Mouse (Mus musculus): ENCODE results near the gene Baz1a. TPM values are rescaled to one million over a fixed set of nuclear protein-coding genes. Genes with fewer than 3 reads are reported as not detected.
"Not testable (repeated sequence)": the region's sequence is repeated elsewhere in the genome, so short reads cannot be mapped to it uniquely, and the experiment has no call there.

Gene Baz1a
- total RNA-seq, 1 experiment from 2014 or later = 74.0 TPM

DNA sequence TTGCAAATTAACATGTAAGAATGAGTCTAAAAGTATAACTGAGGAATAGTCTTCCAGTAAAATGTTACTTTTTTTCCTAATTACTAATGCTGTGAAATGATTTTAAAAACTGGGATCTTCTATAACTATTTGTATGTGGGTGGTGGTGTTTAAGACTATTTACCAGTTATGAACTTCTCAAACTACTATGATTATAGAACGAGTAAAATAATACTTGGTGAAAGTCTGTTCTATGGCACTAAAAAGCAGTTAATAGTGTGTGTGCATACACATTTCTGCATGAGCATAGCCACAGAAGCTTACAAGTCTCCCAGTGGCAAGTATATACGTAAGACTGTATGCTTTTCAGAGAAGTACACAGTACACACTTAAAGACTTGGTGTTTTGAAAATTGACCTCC is 27.0 kb downstream of the Baz1a start:
- ATAC-seq (replicated peaks in 1 of 2; ENCODE audit: insufficient read depth in 1 of 2, low FRiP score in 2 of 2, low TSS enrichment in 1 of 2, low read depth in 1 of 2, poor library complexity in 2 of 2, severe bottlenecking in 2 of 2) = no peak

DNA sequence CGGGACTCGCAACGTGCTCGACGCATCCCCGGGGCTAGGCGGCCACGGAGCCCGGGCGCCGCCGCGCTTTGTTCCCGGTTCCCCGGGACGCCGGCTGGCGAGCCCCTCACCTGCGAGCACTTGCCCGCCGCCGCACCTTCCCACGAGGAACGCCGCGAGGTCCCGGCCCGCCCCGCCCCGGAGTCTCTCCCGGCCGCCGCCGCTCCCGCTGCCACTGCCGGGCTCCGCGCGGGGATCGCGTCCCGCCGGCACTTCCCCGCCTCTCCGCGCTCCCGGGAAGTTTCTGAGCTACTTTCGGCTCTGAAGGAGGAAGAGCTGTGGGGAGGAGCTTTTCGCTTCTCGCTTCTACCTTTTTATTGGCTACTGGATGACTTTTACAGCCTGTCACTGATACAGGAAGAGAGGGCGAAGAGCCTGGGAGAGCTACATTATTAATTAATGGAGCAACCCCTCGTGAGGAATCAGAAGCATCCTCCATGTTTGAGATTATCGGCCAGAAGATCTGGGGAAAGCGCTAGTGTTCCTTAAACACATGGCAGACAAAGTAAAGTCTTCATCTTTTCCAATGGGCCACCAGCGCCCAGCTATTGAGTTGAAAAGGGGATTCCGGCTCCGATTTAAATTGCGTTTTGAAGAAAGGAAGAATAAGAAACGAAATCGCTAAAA is 28.0 kb downstream of the Baz1a start, which contains the start of gene Gm20403:
Gm20403 (minus strand) TSS at position 478 of the 666 bp plus-strand sequence.
- ATAC-seq (replicated peaks in 1 of 2; ENCODE audit: insufficient read depth in 1 of 2, low FRiP score in 2 of 2, low TSS enrichment in 1 of 2, low read depth in 1 of 2, poor library complexity in 2 of 2, severe bottlenecking in 2 of 2) = peak; percentile 75 to 80

DNA sequence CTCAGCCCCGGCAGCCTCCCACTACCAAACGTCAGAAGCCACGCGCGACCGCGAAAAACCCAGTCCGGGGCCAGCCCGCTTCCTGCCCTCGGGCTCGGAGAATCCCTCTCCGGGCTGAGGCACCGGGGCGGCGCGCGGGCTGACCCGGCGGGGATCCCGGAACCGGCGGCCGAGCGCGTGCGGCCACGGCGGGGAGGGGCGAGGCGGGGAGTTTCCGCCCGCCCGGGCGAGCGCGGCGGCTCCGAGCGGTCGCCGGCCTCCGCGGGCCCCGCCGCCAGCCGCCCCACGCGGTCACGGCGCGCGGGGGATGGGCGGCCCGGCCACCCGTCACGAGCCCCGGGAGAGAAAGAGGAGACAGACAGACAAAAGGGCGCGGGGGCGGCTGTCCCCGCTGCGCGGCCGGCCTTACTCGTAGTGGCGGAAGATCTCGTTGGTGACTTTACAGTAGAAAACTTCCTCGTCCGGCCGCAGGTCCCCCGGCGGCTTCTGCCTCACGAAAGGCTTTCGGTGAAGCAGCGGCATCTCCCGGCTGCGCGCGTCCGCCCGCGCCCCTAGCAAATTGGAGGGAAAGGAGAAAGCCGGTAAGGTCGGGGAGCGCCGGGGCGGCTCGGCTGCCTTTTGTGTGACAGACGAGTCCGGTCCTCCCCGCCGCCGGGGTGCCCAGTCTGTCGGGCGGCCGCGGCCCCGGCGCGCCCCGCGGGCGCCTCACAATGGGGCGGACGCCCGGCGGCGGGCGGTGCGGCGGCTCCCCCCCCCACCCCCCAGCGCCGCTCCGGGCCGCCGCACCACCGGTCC is 28.7 kb downstream of the Baz1a start:
- ATAC-seq (replicated peaks in 1 of 2; ENCODE audit: insufficient read depth in 1 of 2, low FRiP score in 2 of 2, low TSS enrichment in 1 of 2, low read depth in 1 of 2, poor library complexity in 2 of 2, severe bottlenecking in 2 of 2) = peak in 1 of 2 experiments; percentile 37; a peak in 2 of 4 replicates

DNA sequence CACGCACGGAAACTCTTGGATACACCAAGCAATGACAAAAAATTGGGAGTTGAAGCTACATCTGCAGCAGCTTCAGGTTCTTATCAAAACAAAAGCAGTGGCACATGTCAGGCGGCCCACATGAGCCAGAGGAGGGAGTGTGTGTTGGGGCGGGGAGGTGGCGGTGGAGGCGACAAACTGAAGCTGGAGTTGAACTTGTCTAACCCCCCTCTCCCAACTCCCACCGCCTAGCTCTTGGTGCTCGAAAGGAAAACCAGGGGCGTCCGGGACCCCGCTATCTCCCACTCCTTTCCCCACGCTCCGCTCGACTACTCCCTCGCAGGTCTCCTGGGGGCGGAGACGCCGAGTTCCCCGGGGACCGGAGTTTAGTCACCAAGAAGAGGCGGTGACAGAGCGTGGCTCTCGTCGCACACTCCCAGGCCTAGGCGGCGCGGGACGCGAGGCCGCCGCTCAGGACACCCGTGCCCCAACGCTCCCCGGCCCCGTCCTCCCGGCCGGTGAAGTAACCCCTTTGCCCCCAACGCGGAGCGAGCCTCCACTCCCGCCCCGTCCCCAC is 29.4 kb downstream of the Baz1a start:
- peak; percentile 65 for ATAC-seq (replicated peaks in 1 of 2; ENCODE audit: insufficient read depth in 1 of 2, low FRiP score in 2 of 2, low TSS enrichment in 1 of 2, low read depth in 1 of 2, poor library complexity in 2 of 2, severe bottlenecking in 2 of 2)

DNA sequence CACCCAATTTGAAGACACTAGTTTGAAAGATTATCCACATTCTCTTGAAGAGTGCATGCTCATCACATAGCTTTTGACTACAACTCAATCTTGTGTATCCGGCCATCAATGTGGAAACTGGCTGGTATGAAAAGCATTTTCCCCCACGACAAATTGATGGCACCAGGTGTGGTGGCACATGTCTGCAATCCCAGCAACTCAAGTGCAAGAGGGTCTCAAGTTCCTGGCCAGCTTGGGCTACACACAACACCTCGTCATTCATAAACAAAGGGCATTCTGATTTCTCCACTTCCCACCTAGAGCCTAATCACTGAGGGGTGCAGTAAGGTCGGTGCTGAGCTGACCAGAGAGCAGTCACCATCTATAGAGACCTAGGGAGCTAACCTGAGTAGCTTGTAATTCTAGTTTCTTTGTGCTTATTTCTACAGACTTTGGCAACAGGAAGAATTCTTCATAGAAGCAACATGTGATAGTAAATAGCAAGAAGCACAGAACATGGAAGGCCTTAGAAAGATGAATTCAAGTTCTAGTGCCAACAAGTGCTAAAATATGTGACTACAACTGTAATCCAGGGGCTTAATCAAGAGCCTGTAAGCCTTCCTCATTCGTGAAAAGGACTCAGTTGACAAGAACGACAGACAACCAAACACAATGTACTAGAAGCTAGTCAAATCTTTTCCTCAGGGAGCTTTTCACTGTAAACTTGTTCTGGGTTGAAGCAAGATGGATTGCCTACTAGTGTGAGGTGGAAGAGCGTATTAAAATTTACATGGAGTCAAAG is 31.0 kb downstream of the Baz1a start:
- ATAC-seq (replicated peaks in 1 of 2; ENCODE audit: insufficient read depth in 1 of 2, low FRiP score in 2 of 2, low TSS enrichment in 1 of 2, low read depth in 1 of 2, poor library complexity in 2 of 2, severe bottlenecking in 2 of 2) = no peak

DNA sequence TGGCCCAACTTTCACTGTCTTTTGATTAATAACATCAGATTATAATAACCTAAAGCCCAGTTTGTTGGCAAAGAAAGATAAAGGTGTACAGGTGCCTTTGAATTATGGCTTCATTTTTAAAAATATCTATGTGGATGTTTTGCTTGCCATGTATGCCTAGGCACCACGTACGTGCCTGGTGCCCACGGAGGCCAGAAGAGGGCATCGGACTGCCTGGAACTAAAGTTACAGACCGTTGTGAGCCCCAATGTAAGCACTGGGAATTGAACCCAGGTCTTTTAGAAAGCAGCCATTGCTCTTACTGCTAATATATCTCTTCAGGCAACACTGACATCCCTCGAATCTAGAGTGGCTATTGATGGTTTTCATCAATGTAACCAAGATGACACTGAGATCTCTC is 32.2 kb downstream of the Baz1a start:
- no peak for ATAC-seq (replicated peaks in 1 of 2; ENCODE audit: insufficient read depth in 1 of 2, low FRiP score in 2 of 2, low TSS enrichment in 1 of 2, low read depth in 1 of 2, poor library complexity in 2 of 2, severe bottlenecking in 2 of 2)

DNA sequence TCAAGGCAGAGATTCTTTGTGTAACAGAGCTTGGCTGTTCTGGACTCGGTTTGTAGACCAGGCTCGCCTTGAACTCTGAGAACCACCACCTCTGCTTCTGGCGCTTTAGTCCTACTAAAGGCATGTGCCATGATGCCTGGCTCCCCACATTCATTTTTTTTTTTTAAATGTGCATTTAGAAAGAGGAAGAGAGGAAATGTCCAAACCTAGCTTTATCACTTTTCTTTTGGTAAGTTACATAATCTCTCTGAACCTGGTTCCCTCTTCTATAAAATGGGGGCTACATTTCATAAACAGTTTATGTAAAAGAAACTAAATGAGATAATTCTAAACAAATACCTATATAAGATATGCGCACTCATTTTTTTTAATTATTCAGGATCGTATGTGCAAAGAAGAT is 33.2 kb downstream of the Baz1a start:
- no peak for ATAC-seq (replicated peaks in 1 of 2; ENCODE audit: insufficient read depth in 1 of 2, low FRiP score in 2 of 2, low TSS enrichment in 1 of 2, low read depth in 1 of 2, poor library complexity in 2 of 2, severe bottlenecking in 2 of 2)

DNA sequence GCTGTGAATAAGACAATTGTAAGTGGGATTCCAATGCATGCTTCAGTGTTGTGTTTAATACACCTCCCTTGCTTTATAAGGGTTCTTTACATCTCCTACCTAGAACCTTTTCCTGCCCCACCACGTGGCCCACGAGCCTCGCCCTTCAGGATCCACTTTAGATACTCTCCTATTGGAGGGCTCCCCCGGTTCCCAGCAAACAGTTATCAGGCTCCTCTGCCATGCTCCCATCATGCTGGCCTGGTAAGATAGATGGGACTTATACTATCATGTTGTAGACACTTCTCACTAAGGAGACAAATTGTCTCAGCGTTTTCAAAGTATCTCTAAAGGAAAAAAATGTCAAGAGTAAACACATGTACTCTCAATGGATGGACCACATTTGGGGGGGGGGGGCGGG is 33.6 kb downstream of the Baz1a start:
- no peak for ATAC-seq (replicated peaks in 1 of 2; ENCODE audit: insufficient read depth in 1 of 2, low FRiP score in 2 of 2, low TSS enrichment in 1 of 2, low read depth in 1 of 2, poor library complexity in 2 of 2, severe bottlenecking in 2 of 2)

DNA sequence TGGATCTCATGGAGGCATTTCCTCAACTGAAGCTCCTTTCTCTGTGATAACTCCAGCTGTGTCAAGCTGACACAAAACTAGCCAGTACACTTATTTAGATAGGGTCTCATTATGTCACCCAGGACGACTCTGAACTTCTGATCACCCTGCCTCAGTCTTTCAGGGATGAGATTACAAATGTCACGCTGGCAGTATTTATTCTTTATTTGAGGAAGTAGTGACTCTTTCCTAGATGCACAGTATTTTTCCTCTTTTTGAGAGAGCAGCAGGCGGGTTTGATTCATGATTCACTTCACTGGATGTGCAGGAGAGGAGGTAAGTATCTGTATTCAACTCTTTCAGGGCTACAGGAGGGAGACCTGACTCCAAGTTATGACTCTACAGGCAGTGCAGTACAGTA is 45.1 kb downstream of the Baz1a start:
- no peak for ATAC-seq (replicated peaks in 1 of 2; ENCODE audit: insufficient read depth in 1 of 2, low FRiP score in 2 of 2, low TSS enrichment in 1 of 2, low read depth in 1 of 2, poor library complexity in 2 of 2, severe bottlenecking in 2 of 2)

DNA sequence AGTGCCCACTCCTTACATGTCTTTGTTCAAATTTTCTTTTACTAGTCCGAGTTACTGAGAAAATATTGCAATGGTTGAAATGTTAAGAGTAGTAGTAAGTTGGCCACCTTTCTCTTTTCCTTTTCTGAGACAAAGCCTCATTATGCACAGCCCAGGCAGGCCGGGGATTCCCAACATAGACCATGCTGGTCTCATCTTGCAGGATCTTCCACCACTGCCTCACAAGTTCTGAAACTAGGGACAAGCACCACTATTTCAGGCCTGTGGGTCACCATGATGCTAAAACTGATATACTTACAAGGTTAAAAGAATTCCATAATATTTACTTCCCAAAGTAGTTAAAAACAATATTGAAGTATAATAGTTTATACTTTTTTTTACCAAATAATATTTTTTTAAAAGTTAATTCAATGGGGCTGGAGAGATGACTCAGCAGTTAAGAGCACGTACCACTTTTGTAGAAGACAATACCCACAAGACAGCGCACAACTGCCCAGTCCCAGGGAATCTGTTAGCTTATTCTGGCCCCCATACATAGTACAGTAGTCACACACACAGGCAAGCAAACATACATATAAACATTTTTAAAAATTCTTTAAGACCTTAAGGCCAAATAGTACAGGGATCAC is 48.5 kb downstream of the Baz1a start:
- no peak for ATAC-seq (replicated peaks in 1 of 2; ENCODE audit: insufficient read depth in 1 of 2, low FRiP score in 2 of 2, low TSS enrichment in 1 of 2, low read depth in 1 of 2, poor library complexity in 2 of 2, severe bottlenecking in 2 of 2)

DNA sequence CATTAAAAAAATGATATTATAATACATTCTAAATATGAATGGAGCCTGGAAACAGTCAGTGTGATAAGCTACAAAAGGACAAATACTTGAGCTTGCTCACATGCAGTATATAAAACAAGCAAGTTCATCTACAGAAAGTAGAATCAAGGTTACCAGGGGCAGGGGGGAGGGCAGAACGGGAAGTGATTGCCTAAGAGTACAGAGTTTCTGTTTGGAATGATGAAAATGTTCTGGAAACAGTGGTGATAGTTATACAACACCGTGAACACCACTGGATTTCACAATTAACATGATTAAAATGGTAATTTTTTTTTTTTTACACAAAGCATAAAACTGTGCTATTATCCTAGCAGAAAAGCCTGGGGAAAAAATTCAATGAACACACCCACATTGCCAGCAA is 54.6 kb downstream of the Baz1a start:
- ATAC-seq (replicated peaks in 1 of 2; ENCODE audit: insufficient read depth in 1 of 2, low FRiP score in 2 of 2, low TSS enrichment in 1 of 2, low read depth in 1 of 2, poor library complexity in 2 of 2, severe bottlenecking in 2 of 2) = peak; percentile 42 to 57; a peak in 2 of 4 replicates

DNA sequence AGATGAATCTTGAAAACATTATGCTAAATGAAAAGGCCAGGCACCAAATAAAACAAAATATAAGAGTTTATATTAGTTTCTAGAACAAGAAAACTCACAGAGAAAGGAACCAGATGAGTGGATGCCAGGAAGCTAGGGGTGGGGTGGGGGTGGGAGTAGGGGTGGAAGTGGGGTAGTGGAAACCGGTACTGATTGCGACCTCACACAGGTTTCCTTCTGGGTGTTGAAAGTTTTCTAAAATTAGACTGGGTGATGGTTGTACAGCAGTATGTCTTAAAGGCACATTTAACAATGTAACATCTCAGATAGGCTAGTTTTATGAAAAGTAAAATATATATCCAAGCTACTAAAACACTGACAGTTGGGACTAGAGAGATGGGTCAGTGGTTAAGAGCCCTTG is 57.2 kb downstream of the Baz1a start:
- peak; percentile 37 to 70; a peak in 3 of 4 replicates for ATAC-seq (replicated peaks in 1 of 2; ENCODE audit: insufficient read depth in 1 of 2, low FRiP score in 2 of 2, low TSS enrichment in 1 of 2, low read depth in 1 of 2, poor library complexity in 2 of 2, severe bottlenecking in 2 of 2)

DNA sequence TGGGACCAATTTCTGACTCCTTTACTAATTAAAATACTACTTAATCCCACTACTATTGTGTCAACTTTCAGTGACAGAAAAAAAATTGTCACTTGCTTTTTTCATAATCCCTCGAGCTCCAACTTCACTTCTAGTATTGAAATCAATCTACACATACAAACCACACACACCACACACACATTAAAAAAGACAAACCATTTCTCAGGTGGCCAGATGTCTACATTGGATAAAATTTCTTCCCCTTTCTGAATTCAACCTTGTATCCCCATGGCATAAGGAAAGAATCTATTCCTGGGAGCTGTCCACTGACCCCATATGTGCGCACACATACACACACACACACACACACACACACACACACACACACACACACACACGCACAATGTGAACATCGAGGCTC is 57.7 kb downstream of the Baz1a start:
- no peak for ATAC-seq (replicated peaks in 1 of 2; ENCODE audit: insufficient read depth in 1 of 2, low FRiP score in 2 of 2, low TSS enrichment in 1 of 2, low read depth in 1 of 2, poor library complexity in 2 of 2, severe bottlenecking in 2 of 2)

DNA sequence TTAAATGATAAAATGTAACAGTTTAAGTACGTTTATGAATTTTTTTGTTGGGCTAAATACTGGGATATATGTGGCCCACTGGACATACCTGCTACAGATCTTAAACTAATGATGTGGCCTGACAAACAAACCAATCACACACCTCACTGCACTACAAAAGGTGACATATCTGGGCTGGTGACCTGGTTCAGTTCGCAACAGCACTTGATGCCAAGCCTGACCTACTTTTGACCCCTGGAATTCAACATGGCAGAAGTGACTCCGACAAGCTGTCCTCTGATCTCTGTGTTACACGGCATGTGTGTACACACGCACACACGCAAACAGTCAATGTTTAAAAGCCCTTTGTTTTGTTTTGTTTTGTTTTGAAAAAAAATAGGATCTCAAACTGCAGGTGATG is 68.0 kb downstream of the Baz1a start:
- ATAC-seq (replicated peaks in 1 of 2; ENCODE audit: insufficient read depth in 1 of 2, low FRiP score in 2 of 2, low TSS enrichment in 1 of 2, low read depth in 1 of 2, poor library complexity in 2 of 2, severe bottlenecking in 2 of 2) = no peak

DNA sequence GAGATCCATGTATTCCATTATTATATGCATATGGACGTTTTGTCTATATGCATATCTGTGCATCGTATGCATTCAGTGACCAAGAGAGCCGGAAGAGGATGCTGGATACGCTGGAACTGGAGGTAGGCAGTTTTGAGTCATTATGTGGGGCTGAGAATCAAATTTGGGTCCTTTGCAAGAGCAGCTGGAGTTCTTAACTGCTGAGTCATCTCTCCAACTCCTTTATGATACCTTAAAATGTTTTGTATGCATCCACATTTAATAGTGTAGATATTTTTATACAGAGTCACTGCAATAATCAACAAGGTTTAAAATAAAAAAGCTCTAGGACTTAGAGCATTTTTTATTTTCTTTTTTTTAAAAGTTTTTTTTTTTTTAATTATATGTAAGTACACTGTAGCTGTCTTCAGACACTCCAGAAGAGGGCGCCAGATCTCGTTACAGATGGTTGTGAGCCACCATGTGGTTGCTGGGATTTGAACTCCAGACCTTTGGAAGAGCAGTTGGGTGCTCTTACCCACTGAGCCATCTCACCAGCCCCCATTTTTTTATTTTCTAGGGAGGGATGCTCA is 71.5 kb downstream of the Baz1a start:
- ATAC-seq (replicated peaks in 1 of 2; ENCODE audit: insufficient read depth in 1 of 2, low FRiP score in 2 of 2, low TSS enrichment in 1 of 2, low read depth in 1 of 2, poor library complexity in 2 of 2, severe bottlenecking in 2 of 2) = not testable (repeated sequence)

DNA sequence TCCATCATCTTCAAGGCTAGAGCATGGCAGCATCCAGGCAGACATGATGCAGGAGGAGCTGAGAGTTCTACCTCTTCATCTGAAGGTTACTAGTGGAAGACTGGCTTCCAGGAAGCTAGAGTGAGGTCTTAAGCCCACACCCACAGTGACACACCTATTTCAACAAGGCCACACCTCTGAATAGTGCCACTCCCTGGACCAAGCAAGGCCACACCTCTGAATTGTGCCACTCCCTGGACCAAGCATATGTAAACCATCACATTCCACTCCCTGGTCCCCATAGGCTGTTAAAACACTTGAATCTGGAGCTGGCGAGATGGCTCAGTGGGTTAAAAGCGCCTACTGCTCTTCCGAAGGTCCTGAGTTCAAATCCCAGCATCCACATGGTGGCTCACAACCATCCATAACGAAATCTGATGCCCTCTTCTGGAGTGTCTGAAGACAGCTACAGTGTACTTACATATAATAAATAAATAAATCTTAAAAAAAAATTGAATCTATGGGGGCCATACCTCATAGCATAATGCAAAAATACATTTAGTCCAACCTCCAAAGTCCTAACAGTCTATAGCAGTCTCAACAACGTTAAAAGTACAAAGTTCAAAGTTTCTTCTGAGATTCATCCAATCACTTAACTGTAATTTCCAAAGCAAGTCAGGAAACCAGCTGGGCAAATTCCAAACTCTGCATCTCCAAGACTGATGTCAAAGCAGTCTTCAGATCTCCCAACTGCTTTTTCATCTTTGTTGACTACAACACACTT is 76.4 kb downstream of the Baz1a start:
- ATAC-seq (replicated peaks in 1 of 2; ENCODE audit: insufficient read depth in 1 of 2, low FRiP score in 2 of 2, low TSS enrichment in 1 of 2, low read depth in 1 of 2, poor library complexity in 2 of 2, severe bottlenecking in 2 of 2) = not testable (repeated sequence)

Measured in hematopoietic stem cell, adult 5-6 weeks (primary cell).